ENCODE assay signal across 8 mouse cellular contexts in the genomic region with DNA sequence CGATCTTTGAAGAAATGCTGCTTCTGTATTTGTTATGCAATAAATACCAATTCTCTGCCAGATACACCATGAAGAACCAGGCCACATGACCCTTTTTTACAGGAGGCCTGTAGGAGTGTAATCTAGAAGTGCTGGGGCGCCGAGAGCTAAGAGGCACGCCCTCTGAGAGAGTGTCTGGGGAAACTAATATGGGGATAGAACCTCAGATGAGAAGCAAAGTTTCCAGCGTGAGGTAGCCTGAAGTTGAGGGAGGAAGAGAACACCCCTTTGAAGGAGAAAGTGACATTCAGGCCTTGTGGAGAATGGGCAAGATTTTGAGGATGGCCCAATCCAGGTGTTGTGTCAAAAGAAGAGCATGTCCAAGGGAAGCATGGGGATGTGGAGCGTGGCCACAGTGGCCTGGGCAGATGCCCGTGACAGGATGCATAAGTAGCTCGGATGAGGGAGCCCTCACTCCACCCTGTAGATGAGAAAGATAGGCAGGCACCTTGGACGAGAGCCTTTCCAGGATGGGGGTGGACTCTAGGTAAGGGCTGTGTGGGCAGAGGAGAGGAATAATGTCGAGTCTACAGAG. TPM values are rescaled to one million over a fixed set of nuclear protein-coding genes. Genes with fewer than 3 reads are reported as not detected.
DNase-seq lines count a peak whose midpoint lies in the region; ATAC-seq and TF ChIP-seq lines count a peak whose summit lies in the region.

No protein-coding gene starts in this region.

- H3K27ac ChIP-seq in forebrain, embryonic 15.5 days (replicated peaks): no peak overlapping the region
- no peak overlapping the region for H3K27ac ChIP-seq in liver, embryonic 15.5 days (replicated peaks)

- no peak for TF ChIP-seq CTCF in E14TG2a.4 (conservative IDR thresholded peaks at IDR 0.05; ENCODE audit: low read length)

- ATAC-seq in forebrain, embryonic 15.5 days (replicated peaks): no peak
- no peak for ATAC-seq in liver, embryonic 15.5 days (ENCODE audit: insufficient read depth)

- 0 out of 2 replicates have a peak overlapping the region, but pooled peaks have one; percentile 79 for H3K9ac ChIP-seq in forebrain, embryonic 15.5 days (replicated peaks)
- H3K9ac ChIP-seq in liver, embryonic 15.5 days: no peak overlapping the region

- H3K36me3 ChIP-seq in E14TG2a.4 (ENCODE audit: insufficient read depth, low read length): peaks cover 25% of the 10 kb centered on the region
- no peaks in the 10 kb centered on the region for H3K36me3 ChIP-seq in forebrain, embryonic 15.5 days
- no peaks in the 10 kb centered on the region for H3K36me3 ChIP-seq in liver, embryonic 15.5 days (replicated peaks)

- peak; percentile 67 for DNase-seq in cerebellum, adult 11-12 months
- DNase-seq in cerebellum, postnatal 4 days (ENCODE audit: low spot score in 2 of 2): no peak
- no peak for DNase-seq in T-cell, adult 2 months (ENCODE audit: low spot score)
- DNase-seq in gastrocnemius, postnatal 14 days: no peak
- no peak for DNase-seq in left cerebral cortex, adult 9 months (ENCODE audit: low spot score in 2 of 2)

- peak overlapping the region; percentile 79 for H3K4me2 ChIP-seq in forebrain, embryonic 15.5 days (replicated peaks)
- peak overlapping the region; percentile 84 for H3K4me2 ChIP-seq in liver, embryonic 15.5 days

- no peaks in the 10 kb centered on the region for H3K9me3 ChIP-seq in E14TG2a.4 (ENCODE audit: low read length)
- H3K9me3 ChIP-seq in forebrain, embryonic 15.5 days: no peaks in the 10 kb centered on the region
- H3K9me3 ChIP-seq in liver, embryonic 15.5 days (replicated peaks): no peaks in the 10 kb centered on the region

- intact Hi-C loops in gastrocnemius, postnatal 14 days (cut with DNase I; ENCODE audit: low total_unique reads): loop anchor here (10.0 kb wide), 1 partner anchor 101 kb away; a partner anchor contains a TSS

- peak overlapping the region; percentile 57 for H3K4me3 ChIP-seq in E14TG2a.4 (replicated peaks; ENCODE audit: low read length)
- peak overlapping the region; percentile 90 for H3K4me3 ChIP-seq in forebrain, embryonic 15.5 days
- peak overlapping the region; percentile 62 for H3K4me3 ChIP-seq in liver, embryonic 15.5 days (replicated peaks)

- H3K27me3 ChIP-seq in E14TG2a.4 (ENCODE audit: insufficient read depth, low read length): no peaks in the 10 kb centered on the region
- H3K27me3 ChIP-seq in forebrain, embryonic 15.5 days: peaks cover 4% of the 10 kb centered on the region; the same call in 1 of the 2 replicates
- peaks cover 66% of the 10 kb centered on the region for H3K27me3 ChIP-seq in liver, embryonic 15.5 days

- WGBS in forebrain, embryonic 15.5 days: 54% methylated on average over 10 of the region's 10 CpGs
- 36% methylated on average over 10 of the region's 10 CpGs for WGBS in liver, embryonic 15.5 days (ENCODE audit: insufficient replicate concordance)

- H3K4me1 ChIP-seq in E14TG2a.4 (replicated peaks; ENCODE audit: low read depth, low read length): peaks cover 75% of the 10 kb centered on the region
- peaks cover 17% of the 10 kb centered on the region for H3K4me1 ChIP-seq in forebrain, embryonic 15.5 days
- peaks cover 18% of the 10 kb centered on the region for H3K4me1 ChIP-seq in liver, embryonic 15.5 days (replicated peaks)

RNA-seq across cellular contexts. Expression of a gene that starts 1.6 kb away (rescaled TPM):
- polyA plus RNA-seq in forebrain, embryonic 15.5 days (2015; fragmentation: Nextera tagmentation; extraction: Ambion mirVana): 4.6 and 5.8 TPM in 2 replicates
- 0.26 TPM in 2 replicates for polyA plus RNA-seq in liver, embryonic 15.5 days (2015; fragmentation: Nextera tagmentation; extraction: Ambion mirVana)
- 1 to 10 TPM; 4.8 to 6.4 TPM for total RNA-seq in gastrocnemius, postnatal 14 days (2021)

RNA-seq across cellular contexts. Expression of a gene that starts 45.3 kb away (rescaled TPM):
- polyA plus RNA-seq in forebrain, embryonic 15.5 days (2015; fragmentation: Nextera tagmentation; extraction: Ambion mirVana): 87.1 and 103 TPM in 2 replicates
- polyA plus RNA-seq in liver, embryonic 15.5 days (2015; fragmentation: Nextera tagmentation; extraction: Ambion mirVana): 29.1 and 30.3 TPM in 2 replicates
- 10 to 100 TPM; 21.9 to 31.0 TPM for total RNA-seq in gastrocnemius, postnatal 14 days (2021)
